Mouse (Mus musculus) regulatory T cell (primary cell): Measurements from ENCODE around the gene Mmp7.

Experiments
- in situ Hi-C: fragments of 300-600 bp; cut with MboI, MseI; formaldehyde crosslinking; loops from one replicate; pipeline ENCODE4 v1.15.1; 2025; ENCODE audit warnings: high pct_unique_total_duplicates

Gene Mmp7

GRCm38 (mm10) chr9:7742696-7743095 is 50.8 kb downstream of the Mmp7 start:
- in situ Hi-C loops = no loop called here

GRCm38 (mm10) chr9:7744156-7744555 is 52.3 kb downstream of the Mmp7 start:
- in situ Hi-C loops = no loop called here

GRCm38 (mm10) chr9:7748881-7749280 is 57.0 kb downstream of the Mmp7 start:
- in situ Hi-C loops = no loop called here
